Comparison of ENCODE assay signal across 8 mouse cellular contexts in genomic region chr17:57104496-57104895, GRCm38 (mm10). TPM values are rescaled to one million over a fixed set of nuclear protein-coding genes. Genes with fewer than 3 reads are reported as not detected.
DNase-seq lines count a peak whose midpoint lies in the region; ATAC-seq lines count a peak whose summit lies in the region.

No protein-coding gene starts in this region.

- peak overlapping the region; percentile 86 for H3K4me2 ChIP-seq in embryonic facial prominence, embryonic 11.5 days (ENCODE audit: low read depth, low read length)
- peak overlapping the region; percentile 67 for H3K4me2 ChIP-seq in hindbrain, embryonic 14.5 days (replicated peaks)
- peak overlapping the region; percentile 87 for H3K4me2 ChIP-seq in midbrain, embryonic 14.5 days (ENCODE audit: low read length)

- intact Hi-C loops in gastrocnemius, postnatal 14 days (cut with DNase I; ENCODE audit: low total_unique reads): no loop called here

- no peak overlapping the region for H3K9ac ChIP-seq in embryonic facial prominence, embryonic 11.5 days (replicated peaks; ENCODE audit: low read length)
- peak overlapping the region; percentile 79; the same call in 1 of the 2 replicates for H3K9ac ChIP-seq in hindbrain, embryonic 14.5 days
- peak overlapping the region; percentile 1; the same call in 1 of the 2 replicates for H3K9ac ChIP-seq in midbrain, embryonic 14.5 days (replicated peaks; ENCODE audit: low read length)

- peak overlapping the region; percentile 66 for H3K4me3 ChIP-seq in heart, embryonic 10.5 days
- peak overlapping the region; percentile 62; the same call in 1 of the 2 replicates for H3K4me3 ChIP-seq in embryonic facial prominence, embryonic 11.5 days (ENCODE audit: low read depth, low read length)
- H3K4me3 ChIP-seq in hindbrain, embryonic 14.5 days (replicated peaks; ENCODE audit: low read length): peak overlapping the region; percentile 52
- peak overlapping the region; percentile 59 for H3K4me3 ChIP-seq in midbrain, embryonic 14.5 days (replicated peaks; ENCODE audit: low read depth, low read length)

- no peaks in the 10 kb centered on the region for H3K9me3 ChIP-seq in heart, embryonic 10.5 days
- H3K9me3 ChIP-seq in embryonic facial prominence, embryonic 11.5 days (replicated peaks; ENCODE audit: control insufficient read depth, low read length): no peaks in the 10 kb centered on the region
- H3K9me3 ChIP-seq in hindbrain, embryonic 14.5 days (ENCODE audit: control insufficient read depth, low read length): no peaks in the 10 kb centered on the region
- H3K9me3 ChIP-seq in midbrain, embryonic 14.5 days (ENCODE audit: control insufficient read depth, low read length): no peaks in the 10 kb centered on the region

- H3K27ac ChIP-seq in heart, embryonic 10.5 days: peak overlapping the region; percentile 87
- no peak overlapping the region for H3K27ac ChIP-seq in embryonic facial prominence, embryonic 11.5 days (replicated peaks; ENCODE audit: low read depth, low read length)
- H3K27ac ChIP-seq in hindbrain, embryonic 14.5 days: no peak overlapping the region
- H3K27ac ChIP-seq in midbrain, embryonic 14.5 days (replicated peaks; ENCODE audit: low read depth, low read length): no peak overlapping the region

- no peak; the same call in 1 of the 2 replicates for ATAC-seq in embryonic facial prominence, embryonic 11.5 days (replicated peaks; ENCODE audit: insufficient number of reproducible peaks, low FRiP score, low TSS enrichment, low read depth)
- ATAC-seq in hindbrain, embryonic 14.5 days (ENCODE audit: low FRiP score): no peak
- no peak for ATAC-seq in midbrain, embryonic 14.5 days (ENCODE audit: low FRiP score, low TSS enrichment)

- peaks cover 19% of the 10 kb centered on the region; the same call in 1 of the 2 replicates for H3K27me3 ChIP-seq in heart, embryonic 10.5 days (ENCODE audit: insufficient read depth, poor library complexity, severe bottlenecking)
- H3K27me3 ChIP-seq in embryonic facial prominence, embryonic 11.5 days (ENCODE audit: control insufficient read depth, insufficient read depth, low read length): no peaks in the 10 kb centered on the region
- no peaks in the 10 kb centered on the region for H3K27me3 ChIP-seq in hindbrain, embryonic 14.5 days (ENCODE audit: control insufficient read depth, insufficient read depth, low read length)
- no peaks in the 10 kb centered on the region for H3K27me3 ChIP-seq in midbrain, embryonic 14.5 days (ENCODE audit: control insufficient read depth, insufficient read depth, low read length)

- 40% methylated on average over 4 of the region's 4 CpGs for WGBS in heart, embryonic 10.5 days
- 41% methylated on average over 4 of the region's 4 CpGs for WGBS in embryonic facial prominence, embryonic 11.5 days
- WGBS in hindbrain, embryonic 14.5 days: 39% methylated on average over 4 of the region's 4 CpGs
- WGBS in midbrain, embryonic 14.5 days: 54% methylated on average over 4 of the region's 4 CpGs

- H3K36me3 ChIP-seq in heart, embryonic 10.5 days: no peaks in the 10 kb centered on the region
- no peaks in the 10 kb centered on the region for H3K36me3 ChIP-seq in embryonic facial prominence, embryonic 11.5 days (replicated peaks; ENCODE audit: control insufficient read depth, insufficient read depth, low read depth, low read length)
- no peaks in the 10 kb centered on the region for H3K36me3 ChIP-seq in hindbrain, embryonic 14.5 days (replicated peaks; ENCODE audit: control insufficient read depth, insufficient read depth)
- H3K36me3 ChIP-seq in midbrain, embryonic 14.5 days (ENCODE audit: control insufficient read depth, insufficient read depth, low read length): no peaks in the 10 kb centered on the region

- peaks cover 28% of the 10 kb centered on the region for H3K4me1 ChIP-seq in heart, embryonic 10.5 days
- no peaks in the 10 kb centered on the region for H3K4me1 ChIP-seq in embryonic facial prominence, embryonic 11.5 days (ENCODE audit: control insufficient read depth, insufficient read depth, low read length)
- peaks cover 17% of the 10 kb centered on the region for H3K4me1 ChIP-seq in hindbrain, embryonic 14.5 days (replicated peaks; ENCODE audit: control insufficient read depth, insufficient read depth, low read length)
- H3K4me1 ChIP-seq in midbrain, embryonic 14.5 days (ENCODE audit: control insufficient read depth, insufficient read depth, low read length): peaks cover 9% of the 10 kb centered on the region; the same call in 1 of the 2 replicates

- no peak for DNase-seq in heart, embryonic 10.5 days (ENCODE audit: low spot score)
- DNase-seq in heart, adult 9 months (ENCODE audit: low spot score in 2 of 2): no peak
- no peak for DNase-seq in embryonic facial prominence, embryonic 11.5 days (ENCODE audit: low spot score)
- DNase-seq in hindbrain, embryonic 14.5 days (ENCODE audit: low spot score): no peak
- no peak for DNase-seq in midbrain, embryonic 14.5 days
- no peak for DNase-seq in adrenal gland, postnatal 25 days
- no peak for DNase-seq in gastrocnemius, postnatal 14 days
- DNase-seq in urinary bladder, postnatal 10 days (ENCODE audit: low spot score): no peak

RNA-seq across cellular contexts. Expression of gene Tnfsf9, which starts 0.6 kb away (rescaled TPM):
- 5.7 and 7.0 TPM in 2 replicates for polyA plus RNA-seq in heart, embryonic 10.5 days (2016; fragmentation: Nextera tagmentation; extraction: Ambion mirVana)
- 5.2 and 5.6 TPM in 2 replicates for polyA plus RNA-seq in embryonic facial prominence, embryonic 11.5 days (2014; fragmentation: Nextera tagmentation; extraction: Ambion mirVana)
- 5.6 and 6.2 TPM in 2 replicates for polyA plus RNA-seq in hindbrain, embryonic 14.5 days (2014; fragmentation: Nextera tagmentation; extraction: Ambion mirVana)
- polyA plus RNA-seq in midbrain, embryonic 14.5 days (2014; fragmentation: Nextera tagmentation; extraction: Ambion mirVana): 5.2 and 6.7 TPM in 2 replicates
- total RNA-seq in adrenal gland, postnatal 25 days (2021): 0.39 and 0.71 TPM in 2 replicates
- total RNA-seq in gastrocnemius, postnatal 14 days (2021): 1 to 10 TPM in 1 of 2 experiments, under 1 TPM in 1; 0.82 to 1.0 TPM

RNA-seq across cellular contexts. Expression of gene Tubb4a, which starts 16.9 kb away (rescaled TPM):
- polyA plus RNA-seq in heart, embryonic 10.5 days (2016; fragmentation: Nextera tagmentation; extraction: Ambion mirVana): 9.1 and 14.7 TPM in 2 replicates
- 39.9 and 51.6 TPM in 2 replicates for polyA plus RNA-seq in embryonic facial prominence, embryonic 11.5 days (2014; fragmentation: Nextera tagmentation; extraction: Ambion mirVana)
- 312 and 331 TPM in 2 replicates for polyA plus RNA-seq in hindbrain, embryonic 14.5 days (2014; fragmentation: Nextera tagmentation; extraction: Ambion mirVana)
- polyA plus RNA-seq in midbrain, embryonic 14.5 days (2014; fragmentation: Nextera tagmentation; extraction: Ambion mirVana): 324 and 344 TPM in 2 replicates
- total RNA-seq in adrenal gland, postnatal 25 days (2021): 4.0 and 5.0 TPM in 2 replicates
- 1 to 10 TPM; 1.5 to 3.3 TPM for total RNA-seq in gastrocnemius, postnatal 14 days (2021)

RNA-seq across cellular contexts. Expression of gene Dennd1c, which starts 26.2 kb away (rescaled TPM):
- 0.68 and 2.2 TPM in 2 replicates for polyA plus RNA-seq in heart, embryonic 10.5 days (2016; fragmentation: Nextera tagmentation; extraction: Ambion mirVana)
- polyA plus RNA-seq in embryonic facial prominence, embryonic 11.5 days (2014; fragmentation: Nextera tagmentation; extraction: Ambion mirVana): 1.5 and 1.6 TPM in 2 replicates
- polyA plus RNA-seq in hindbrain, embryonic 14.5 days (2014; fragmentation: Nextera tagmentation; extraction: Ambion mirVana): 2.8 and 3.6 TPM in 2 replicates
- 3.3 and 3.4 TPM in 2 replicates for polyA plus RNA-seq in midbrain, embryonic 14.5 days (2014; fragmentation: Nextera tagmentation; extraction: Ambion mirVana)
- total RNA-seq in adrenal gland, postnatal 25 days (2021): 1.6 TPM in 1 of 2 replicates, not detected in the other
- total RNA-seq in gastrocnemius, postnatal 14 days (2021): under 1 TPM; 0.51 to 0.58 TPM

RNA-seq across cellular contexts. Expression of gene Slc25a23, which starts 44.8 kb away (rescaled TPM):
- polyA plus RNA-seq in heart, embryonic 10.5 days (2016; fragmentation: Nextera tagmentation; extraction: Ambion mirVana): 8.6 and 8.7 TPM in 2 replicates
- polyA plus RNA-seq in embryonic facial prominence, embryonic 11.5 days (2014; fragmentation: Nextera tagmentation; extraction: Ambion mirVana): 7.1 and 7.3 TPM in 2 replicates
- 40.6 and 46.8 TPM in 2 replicates for polyA plus RNA-seq in hindbrain, embryonic 14.5 days (2014; fragmentation: Nextera tagmentation; extraction: Ambion mirVana)
- polyA plus RNA-seq in midbrain, embryonic 14.5 days (2014; fragmentation: Nextera tagmentation; extraction: Ambion mirVana): 31.6 and 32.9 TPM in 2 replicates
- total RNA-seq in adrenal gland, postnatal 25 days (2021): 89.2 and 96.3 TPM in 2 replicates
- 10 to 100 TPM; 31.7 to 38.2 TPM for total RNA-seq in gastrocnemius, postnatal 14 days (2021)

RNA-seq across cellular contexts. Expression of gene Cd70, which starts 45.1 kb away (rescaled TPM):
- polyA plus RNA-seq in heart, embryonic 10.5 days (2016; fragmentation: Nextera tagmentation; extraction: Ambion mirVana): not detected in 2 replicates
- polyA plus RNA-seq in embryonic facial prominence, embryonic 11.5 days (2014; fragmentation: Nextera tagmentation; extraction: Ambion mirVana): not detected in 2 replicates
- 1.5 and 1.7 TPM in 2 replicates for polyA plus RNA-seq in hindbrain, embryonic 14.5 days (2014; fragmentation: Nextera tagmentation; extraction: Ambion mirVana)
- polyA plus RNA-seq in midbrain, embryonic 14.5 days (2014; fragmentation: Nextera tagmentation; extraction: Ambion mirVana): 1.1 and 1.4 TPM in 2 replicates
- not detected in 2 replicates for total RNA-seq in adrenal gland, postnatal 25 days (2021)
- not detected for total RNA-seq in gastrocnemius, postnatal 14 days (2021)
